In genomic region chr17:43190016-43190415, GRCm38 (mm10) we compare ENCODE assay signal across 21 mouse cellular contexts.
DNase-seq lines count a peak whose midpoint lies in the region; ATAC-seq lines count a peak whose summit lies in the region.
"Had no signal": no experiment of that assay in that cellular context is flagged by ENCODE, and none has a peak within 500 bp of the region (broad histone marks: within the 10 kb centered on the region; RNA-seq: fewer than 3 reads in every experiment).

No protein-coding gene starts in this region.

- no peaks in the 10 kb centered on the region for H3K36me3 ChIP-seq in lung, embryonic 16.5 days (ENCODE audit: control insufficient read depth, insufficient read depth, low read length)
- no peaks in the 10 kb centered on the region for H3K36me3 ChIP-seq in stomach, embryonic 15.5 days
- H3K36me3 ChIP-seq: embryonic facial prominence, embryonic 12.5 days; forebrain, embryonic 12.5 days; heart, embryonic 15.5 days; hindbrain, embryonic 13.5 days had no signal

- peaks cover 11% of the 10 kb centered on the region for H3K4me1 ChIP-seq in lung, embryonic 16.5 days (replicated peaks; ENCODE audit: control insufficient read depth, insufficient read depth, low read length)
- H3K4me1 ChIP-seq in stomach, embryonic 15.5 days = no peaks in the 10 kb centered on the region
- H3K4me1 ChIP-seq: embryonic facial prominence, embryonic 12.5 days; forebrain, embryonic 12.5 days; heart, embryonic 15.5 days; hindbrain, embryonic 13.5 days had no signal

- H3K27ac ChIP-seq in lung, embryonic 16.5 days (ENCODE audit: low read length) = peak overlapping the region; percentile 71
- no peak overlapping the region for H3K27ac ChIP-seq in stomach, embryonic 15.5 days
- H3K27ac ChIP-seq: embryonic facial prominence, embryonic 12.5 days; forebrain, embryonic 12.5 days; heart, adult 2 months; heart, embryonic 15.5 days; hindbrain, embryonic 13.5 days had no signal

- no peak overlapping the region for H3K4me2 ChIP-seq in lung, embryonic 16.5 days (ENCODE audit: low read depth, low read length)
- H3K4me2 ChIP-seq in stomach, embryonic 15.5 days = no peak overlapping the region
- H3K4me2 ChIP-seq: embryonic facial prominence, embryonic 12.5 days; forebrain, embryonic 12.5 days; heart, embryonic 11.5 days; heart, embryonic 15.5 days; hindbrain, embryonic 13.5 days had no signal

- 50% methylated on average over 2 of the region's 2 CpGs for WGBS in lung, embryonic 16.5 days
- 54% methylated on average over 2 of the region's 2 CpGs for WGBS in stomach, embryonic 15.5 days

- H3K9me3 ChIP-seq in lung, embryonic 16.5 days (ENCODE audit: control insufficient read depth, low read length) = no peaks in the 10 kb centered on the region
- H3K9me3 ChIP-seq in stomach, embryonic 15.5 days = no peaks in the 10 kb centered on the region
- H3K9me3 ChIP-seq: embryonic facial prominence, embryonic 12.5 days; forebrain, embryonic 12.5 days; heart, embryonic 15.5 days; hindbrain, embryonic 13.5 days had no signal

- ATAC-seq in lung, embryonic 16.5 days (ENCODE audit: low read depth) = peak; percentile 51; the same call in 1 of the 2 replicates
- 0 out of 2 replicates have a peak, but pooled peaks have one; percentile 25 for ATAC-seq in common myeloid progenitor, adult 5-6 weeks (replicated peaks; ENCODE audit: low read depth, poor library complexity, severe bottlenecking)
- ATAC-seq in stomach, embryonic 15.5 days (ENCODE audit: insufficient read depth, low FRiP score, low read depth) = 0 out of 2 replicates have a peak, but pooled peaks have one; percentile 14
- ATAC-seq: forebrain, embryonic 16.5 days; Patski had no signal

- no peaks in the 10 kb centered on the region for H3K27me3 ChIP-seq in lung, embryonic 16.5 days (ENCODE audit: control insufficient read depth, insufficient read depth, low read depth, low read length)
- no peaks in the 10 kb centered on the region for H3K27me3 ChIP-seq in stomach, embryonic 15.5 days (replicated peaks)
- H3K27me3 ChIP-seq: CH12.LX; embryonic facial prominence, embryonic 12.5 days; forebrain, embryonic 12.5 days; heart, embryonic 15.5 days; hindbrain, embryonic 13.5 days; Patski had no signal

- H3K4me3 ChIP-seq in lung, embryonic 16.5 days (ENCODE audit: low read length) = no peak overlapping the region
- no peak overlapping the region for H3K4me3 ChIP-seq in stomach, embryonic 15.5 days (replicated peaks)
- H3K4me3 ChIP-seq: embryonic facial prominence, embryonic 12.5 days; forebrain, embryonic 12.5 days; heart, adult 2 months; heart, embryonic 15.5 days; hindbrain, embryonic 13.5 days had no signal

- H3K9ac ChIP-seq in lung, embryonic 16.5 days (ENCODE audit: low read length) = no peak overlapping the region
- no peak overlapping the region for H3K9ac ChIP-seq in stomach, embryonic 15.5 days
- H3K9ac ChIP-seq: embryonic facial prominence, embryonic 12.5 days; forebrain, embryonic 12.5 days; heart, embryonic 15.5 days; hindbrain, embryonic 13.5 days had no signal

- DNase-seq in lung, postnatal 4 days = no peak
- DNase-seq in R1 (ENCODE audit: low read depth, low spot score) = peak; percentile 23
- DNase-seq in right cerebral cortex, adult 18-20 months = no peak
- DNase-seq: adrenal gland, adult 2 months; adrenal gland, postnatal 25 days; cerebellum, adult 2 months; cerebellum, postnatal 14 days; gastrocnemius, postnatal 10 days; heart, adult 2 months; heart, postnatal 14 days had no signal
